Mouse (Mus musculus) fibroblast of lung, adult 2 months (primary cell): ENCODE results near the gene Olfr30.
"Not testable (repeated sequence)": the region's sequence is repeated elsewhere in the genome, so short reads cannot be mapped to it uniquely, and the experiment has no call there.

Source experiments
- DNase-seq: peaks from one replicate; pipeline ENCODE4 v3.0.0-alpha.2; 2011; ENCODE audit warnings: low read depth

The Olfr30 gene

GRCm38 (mm10) chr11:58462170-58462569, at the start of gene Olfr30:
Gene Olfr30 (minus strand): TSS chr11:58462270.
- no peak for DNase-seq

GRCm38 (mm10) chr11:58509058-58509457, 47.0 kb upstream of the Olfr30 start:
- DNase-seq, result not testable (repeated sequence)

GRCm38 (mm10) chr11:58502472-58502871, 40.4 kb upstream of the Olfr30 start, which contains the start of gene Olfr331:
Gene Olfr331 (minus strand): TSS chr11:58502572.
- DNase-seq, result not testable (repeated sequence)

GRCm38 (mm10) chr11:58499290-58499689, 37.2 kb upstream of the Olfr30 start:
- DNase-seq, result no peak

- no peak for DNase-seq
Measured at GRCm38 (mm10) chr11:58498761-58499160, 36.7 kb upstream of the Olfr30 start.

- no peak for DNase-seq
Measured at GRCm38 (mm10) chr11:58492455-58492854, 30.4 kb upstream of the Olfr30 start, which contains the start of gene Olfr332. Gene Olfr332 (minus strand): TSS chr11:58492555.

- no peak for DNase-seq
Measured at GRCm38 (mm10) chr11:58453592-58453991, 8.5 kb downstream of the Olfr30 start.

- DNase-seq, result no peak
Measured at GRCm38 (mm10) chr11:58452759-58453158, 9.3 kb downstream of the Olfr30 start, which contains the start of gene Lypd9. Gene Lypd9 (minus strand): TSS chr11:58452923.

- no peak for DNase-seq
Measured at GRCm38 (mm10) chr11:58437866-58438265, 24.2 kb downstream of the Olfr30 start.

- DNase-seq, result no peak
Measured at GRCm38 (mm10) chr11:58432259-58432658, 29.8 kb downstream of the Olfr30 start, which contains the start of gene Gm12253. Gene Gm12253 (plus strand): TSS chr11:58432559.

- DNase-seq, result no peak
Measured at GRCm38 (mm10) chr11:58420815-58421214, 41.3 kb downstream of the Olfr30 start, which contains the start of gene 1810065E05Rik. Gene 1810065E05Rik (plus strand): TSS chr11:58421111.

- DNase-seq, result no peak
Measured at GRCm38 (mm10) chr11:58418336-58418735, 43.7 kb downstream of the Olfr30 start.

GRCm38 (mm10) chr11:58408066-58408465, 54.0 kb downstream of the Olfr30 start:
- no peak for DNase-seq
